Mouse (Mus musculus) stomach, postnatal 0 days (tissue): ENCODE measurements around the gene Rp9. TPM values are rescaled to one million over a fixed set of nuclear protein-coding genes. Genes with fewer than 3 reads are reported as not detected.
A peak's percentile ranks its signal among the peaks of the same experiment; 100 is the strongest.

ENCODE experiments used
- ATAC-seq: fragments of 200-750 bp; cut with Nextera tagmentation; 2 replicates; pipeline ENCODE4 v1.8.0; 2017; ENCODE audit not compliant: low FRiP score, low TSS enrichment
- DNase-seq: peaks from one replicate; pipeline ENCODE4 v3.0.0-alpha.2; 2016; ENCODE audit warnings: low spot score
- H3K27ac ChIP-seq: fragments of 300-500 bp; sonication (generic); replicated peaks from 2 replicates; pipeline ENCODE4 v1.5.1; 2014; ENCODE audit warnings: mild to moderate bottlenecking, control low read depth
- H3K27me3 ChIP-seq: fragments of 300-500 bp; sonication (generic); 2 replicates; pipeline ENCODE4 v1.6.1; 2014; ENCODE audit warnings: low read length; ENCODE audit not compliant: control insufficient read depth, insufficient read depth
- H3K36me3 ChIP-seq: fragments of 300-500 bp; sonication (generic); 2 replicates; pipeline ENCODE4 v1.6.1; 2014; ENCODE audit warnings: low read length, mixed read lengths; ENCODE audit not compliant: control insufficient read depth, insufficient read depth
- H3K4me1 ChIP-seq: fragments of 300-500 bp; sonication (generic); replicated peaks from 2 replicates; pipeline ENCODE4 v1.6.1; 2014; ENCODE audit warnings: antibody characterized with exemption; ENCODE audit not compliant: control insufficient read depth, insufficient read depth
- H3K4me2 ChIP-seq: fragments of 300-500 bp; sonication (generic); replicated peaks from 2 replicates; pipeline ENCODE4 v1.6.1; 2014; ENCODE audit warnings: low read depth, mild to moderate bottlenecking, control low read depth, moderate library complexity
- H3K4me3 ChIP-seq: fragments of 300-500 bp; sonication (generic); 2 replicates; pipeline ENCODE4 v1.5.1; 2014; ENCODE audit warnings: low read depth, low read length, control low read depth
- H3K9ac ChIP-seq: fragments of 300-500 bp; sonication (generic); 2 replicates; pipeline ENCODE4 v1.6.1; 2014; ENCODE audit warnings: mild to moderate bottlenecking, low read length, control low read depth, mixed read lengths
- H3K9me3 ChIP-seq: fragments of 300-500 bp; sonication (generic); 2 replicates; pipeline ENCODE4 v1.6.1; 2016; ENCODE audit warnings: low read length; ENCODE audit not compliant: control insufficient read depth
- CTCF ChIP-seq: IDR thresholded peaks from 2 replicates; pipeline ENCODE4 v1.5.1; 2016; ENCODE audit warnings: antibody characterized with exemption, low read depth, mild to moderate bottlenecking, moderate library complexity
- EP300 ChIP-seq: optimal IDR thresholded peaks from 2 replicates; pipeline ENCODE3; 2016; ENCODE audit warnings: antibody characterized with exemption
- WGBS: fragments of 180-500 bp; shearing (Covaris S2); extraction: QIAGEN DNeasy Blood & Tissue Kit; methylation state at CpG from one replicate; pipeline ENCODE4 v1.1.7; 2014; 5-methylcytosine and 5-hydroxymethylcytosine counted together
- polyA plus RNA-seq: library from polyadenylated mRNA; unstranded; fragments of >200 nt; fragmentation: Nextera tagmentation; extraction: Ambion mirVana; gene quantifications from 2 replicates; pipeline ENCODE4 v1.2.1, GENCODE M21; 2015

Rp9 gene
- polyA plus RNA-seq, 1 experiment from 2014 or later, result 65.0 TPM

GRCm38 (mm10) chr9:22389021-22389476 is 80.5 kb downstream of the Rp9 start, which contains the start of gene Anln:
TSS of gene Anln (minus strand) at chr9:22389188.
- Histone ChIP-seq H3K4me3 (peak within 1 kb of the TSS; percentile 82), H3K27ac (peak within 1 kb of the TSS; percentile 96), H3K4me1 (no peaks in the 10 kb centered on the region), H3K36me3 (no peaks in the 10 kb centered on the region), H3K9ac (peak within 1 kb of the TSS; percentile 86), H3K4me2 (peak within 1 kb of the TSS; percentile 99), H3K27me3 (no peaks in the 10 kb centered on the region), H3K9me3 (no peaks in the 10 kb centered on the region)
- under 1% methylated on average over 35 of the region's 44 CpGs for WGBS
- peak; percentile 35; the same call in 1 of the 2 replicates for TF ChIP-seq CTCF
- no peak for TF ChIP-seq EP300
- ATAC-seq (peak; percentile 96), DNase-seq (peak; percentile 96)

- peak; percentile 70 for ATAC-seq
- Histone ChIP-seq H3K27me3 (no peaks in the 10 kb centered on the region), H3K9me3 (no peaks in the 10 kb centered on the region), H3K4me3 (peak overlapping the region; percentile 82), H3K27ac (peak overlapping the region; percentile 88), H3K36me3 (no peaks in the 10 kb centered on the region), H3K4me1 (no peaks in the 10 kb centered on the region), H3K9ac (peak overlapping the region; percentile 75), H3K4me2 (peak overlapping the region; percentile 99)
- TF ChIP-seq CTCF, result no peak
- TF ChIP-seq EP300, result no peak
- peak; percentile 65 for DNase-seq
- WGBS, result 0% methylated on average over 40 of the region's 41 CpGs
Measured at GRCm38 (mm10) chr9:22388401-22388980, 81.1 kb downstream of the Rp9 start.

GRCm38 (mm10) chr9:22387901-22388300 is 81.6 kb downstream of the Rp9 start:
- Histone ChIP-seq H3K4me2 (peak overlapping the region; percentile 99), H3K4me3 (peak overlapping the region; percentile 82), H3K27me3 (no peaks in the 10 kb centered on the region), H3K9ac (peak overlapping the region; percentile 75), H3K4me1 (no peaks in the 10 kb centered on the region), H3K27ac (peak overlapping the region; percentile 88), H3K9me3 (no peaks in the 10 kb centered on the region), H3K36me3 (no peaks in the 10 kb centered on the region)
- no peak for DNase-seq
- WGBS, result 11% methylated on average over 6 of the region's 6 CpGs
- TF ChIP-seq EP300, result no peak
- TF ChIP-seq CTCF, result no peak
- ATAC-seq, result no peak

GRCm38 (mm10) chr9:22385890-22386289 is 83.7 kb downstream of the Rp9 start:
- no peak for DNase-seq
- no peak for TF ChIP-seq EP300
- no peak for TF ChIP-seq CTCF
- Histone ChIP-seq H3K9ac (no peak overlapping the region), H3K4me2 (no peak overlapping the region; the same call in 1 of the 2 replicates), H3K36me3 (no peaks in the 10 kb centered on the region), H3K9me3 (no peaks in the 10 kb centered on the region), H3K4me3 (no peak overlapping the region), H3K27ac (peak overlapping the region; percentile 67), H3K4me1 (no peaks in the 10 kb centered on the region), H3K27me3 (no peaks in the 10 kb centered on the region)
- WGBS, result 41% methylated on average over 2 of the region's 2 CpGs
- no peak for ATAC-seq

- no peak for DNase-seq
- H3K27me3 ChIP-seq, result no peaks in the 10 kb centered on the region
- H3K4me3 ChIP-seq, result no peak overlapping the region
- peaks cover 20% of the 10 kb centered on the region for H3K36me3 ChIP-seq
- no peak overlapping the region for H3K27ac ChIP-seq
- H3K4me1 ChIP-seq, result no peaks in the 10 kb centered on the region
- TF ChIP-seq EP300 (no peak), CTCF (no peak)
- 77% methylated on average over 5 of the region's 5 CpGs for WGBS
- no peak overlapping the region for H3K9ac ChIP-seq
- ATAC-seq, result no peak
- no peak overlapping the region for H3K4me2 ChIP-seq
- no peaks in the 10 kb centered on the region for H3K9me3 ChIP-seq
Measured at GRCm38 (mm10) chr9:22376086-22376485, 93.5 kb downstream of the Rp9 start.

- no peak for ATAC-seq
- H3K4me1 ChIP-seq, result no peaks in the 10 kb centered on the region
- 94% methylated on average over 4 of the region's 4 CpGs for WGBS
- H3K4me3 ChIP-seq, result no peak overlapping the region
- H3K9me3 ChIP-seq, result no peaks in the 10 kb centered on the region
- no peak overlapping the region for H3K4me2 ChIP-seq
- DNase-seq, result no peak
- peak; percentile 48 for TF ChIP-seq CTCF
- no peak for TF ChIP-seq EP300
- peaks cover 10% of the 10 kb centered on the region for H3K36me3 ChIP-seq
- H3K9ac ChIP-seq, result no peak overlapping the region
- no peak overlapping the region for H3K27ac ChIP-seq
- H3K27me3 ChIP-seq, result no peaks in the 10 kb centered on the region
Measured at GRCm38 (mm10) chr9:22372760-22373159, 96.8 kb downstream of the Rp9 start.
